Mouse (Mus musculus) adrenal gland, adult 2 months (tissue): ENCODE measurements around the gene Pip5k1c. TPM values are rescaled to one million over a fixed set of nuclear protein-coding genes. Genes with fewer than 3 reads are reported as not detected.

Experiments used
- DNase-seq: peaks from one replicate; pipeline ENCODE4 v3.0.0; 2021
- polyA plus RNA-seq: library from polyadenylated mRNA; depleted of rRNA; stranded (reverse); fragments of >200 nt; gene quantifications from 2 replicates; pipeline ENCODE4 v1.2.3, GENCODE M21; 2012
- total RNA-seq, 2 experiments: library from RNA; stranded (reverse); gene quantifications; 2 replicates each; pipeline ENCODE4 v1.2.3; 2021

Gene Pip5k1c
- total and polyA plus RNA-seq, 3 experiments = 34.3 to 72.8 (median 44.6) TPM

- peak; percentile 8 for DNase-seq
Observed at GRCm38 (mm10) chr10:81323141-81323775, 30.5 kb downstream of the Pip5k1c start.

- DNase-seq = no peak
Observed at GRCm38 (mm10) chr10:81323791-81324530, 31.2 kb downstream of the Pip5k1c start.

GRCm38 (mm10) chr10:81325176-81325575 lies 32.4 kb downstream of the Pip5k1c start:
- DNase-seq = peak; percentile 11

- DNase-seq = no peak
Observed at GRCm38 (mm10) chr10:81325781-81326180, 33.0 kb downstream of the Pip5k1c start.

GRCm38 (mm10) chr10:81326858-81327257 lies 34.1 kb downstream of the Pip5k1c start:
- peak; percentile 73 for DNase-seq

GRCm38 (mm10) chr10:81327959-81328358 lies 35.2 kb downstream of the Pip5k1c start:
- no peak for DNase-seq

GRCm38 (mm10) chr10:81328386-81328785 lies 35.6 kb downstream of the Pip5k1c start, which contains the start of gene Tbxa2r:
Tbxa2r (plus strand) TSS chr10:81328731.
- DNase-seq = peak; percentile 96

GRCm38 (mm10) chr10:81329194-81329975 lies 36.6 kb downstream of the Pip5k1c start:
- no peak for DNase-seq

- no peak for DNase-seq
Observed at GRCm38 (mm10) chr10:81330007-81330406, 37.2 kb downstream of the Pip5k1c start.

- no peak for DNase-seq
Observed at GRCm38 (mm10) chr10:81332277-81332676, 39.5 kb downstream of the Pip5k1c start.

- no peak for DNase-seq
Observed at GRCm38 (mm10) chr10:81334324-81334723, 41.6 kb downstream of the Pip5k1c start.

- DNase-seq = no peak
Observed at GRCm38 (mm10) chr10:81335393-81336340, 42.9 kb downstream of the Pip5k1c start.

GRCm38 (mm10) chr10:81336558-81336957 lies 43.8 kb downstream of the Pip5k1c start:
- DNase-seq = no peak

- DNase-seq = no peak
Observed at GRCm38 (mm10) chr10:81340551-81341332, 48.0 kb downstream of the Pip5k1c start.

- DNase-seq = peak; percentile 78
Observed at GRCm38 (mm10) chr10:81341333-81341949, 48.7 kb downstream of the Pip5k1c start.

GRCm38 (mm10) chr10:81342686-81343505 lies 50.1 kb downstream of the Pip5k1c start, which contains the start of gene Gipc3:
Gipc3 (minus strand) TSS chr10:81343266.
- peak; percentile 56 for DNase-seq

GRCm38 (mm10) chr10:81344421-81345161 lies 51.8 kb downstream of the Pip5k1c start:
- peak; percentile 52 for DNase-seq

GRCm38 (mm10) chr10:81345162-81345534 lies 52.4 kb downstream of the Pip5k1c start:
- no peak for DNase-seq
